ENCODE assay signal across 16 mouse cellular contexts in genomic region chr19:37520740-37521433, GRCm38 (mm10). TPM values are rescaled to one million over a fixed set of nuclear protein-coding genes. Genes with fewer than 3 reads are reported as not detected.
DNase-seq lines count a peak whose midpoint lies in the region; ATAC-seq lines count a peak whose summit lies in the region.
"Had no signal": no experiment of that assay in that cellular context is flagged by ENCODE, and none has a peak within 500 bp of the region (broad histone marks: within the 10 kb centered on the region; RNA-seq: fewer than 3 reads in every experiment).

No protein-coding gene starts in this region.

- no peaks in the 10 kb centered on the region for H3K36me3 ChIP-seq in hindbrain, embryonic 11.5 days (ENCODE audit: control insufficient read depth, insufficient read depth, low read length)
- no peaks in the 10 kb centered on the region for H3K36me3 ChIP-seq in hindbrain, embryonic 13.5 days
- no peaks in the 10 kb centered on the region for H3K36me3 ChIP-seq in lung, embryonic 16.5 days (ENCODE audit: control insufficient read depth, insufficient read depth, low read length)
- H3K36me3 ChIP-seq: hindbrain, embryonic 10.5 days; midbrain, embryonic 12.5 days had no signal

- no peaks in the 10 kb centered on the region for H3K4me1 ChIP-seq in hindbrain, embryonic 11.5 days (replicated peaks; ENCODE audit: control insufficient read depth, insufficient read depth, low read length)
- peaks cover 2% of the 10 kb centered on the region; the same call in 1 of the 2 replicates for H3K4me1 ChIP-seq in hindbrain, embryonic 13.5 days (replicated peaks)
- H3K4me1 ChIP-seq in lung, embryonic 16.5 days (replicated peaks; ENCODE audit: control insufficient read depth, insufficient read depth, low read length): peaks cover 7% of the 10 kb centered on the region
- H3K4me1 ChIP-seq: midbrain, embryonic 12.5 days had no signal

- no peak overlapping the region for H3K4me2 ChIP-seq in hindbrain, embryonic 11.5 days (replicated peaks; ENCODE audit: low read depth, low read length)
- no peak overlapping the region for H3K4me2 ChIP-seq in hindbrain, embryonic 13.5 days
- H3K4me2 ChIP-seq in lung, embryonic 16.5 days (ENCODE audit: low read depth, low read length): no peak overlapping the region
- H3K4me2 ChIP-seq: midbrain, embryonic 12.5 days had no signal

- H3K27ac ChIP-seq in hindbrain, embryonic 11.5 days (ENCODE audit: low read depth, low read length): no peak overlapping the region
- H3K27ac ChIP-seq in hindbrain, embryonic 13.5 days: no peak overlapping the region
- peak overlapping the region; percentile 27; the same call in 1 of the 2 replicates for H3K27ac ChIP-seq in lung, embryonic 16.5 days (ENCODE audit: low read length)
- H3K27ac ChIP-seq: hindbrain, embryonic 10.5 days; liver, embryonic 14.5 days; midbrain, embryonic 12.5 days had no signal

- peak; percentile 20 for DNase-seq in hindbrain, embryonic 11.5 days (ENCODE audit: low spot score)
- DNase-seq in lung, postnatal 36 days: no peak
- no peak for DNase-seq in spleen, postnatal 14 days (ENCODE audit: low spot score in 2 of 2)
- DNase-seq: adrenal gland, postnatal 36 days; cerebellum, adult 9-11 months; heart, adult 18-20 months; right cerebral cortex, adult 18-20 months had no signal

- H3K4me3 ChIP-seq in hindbrain, embryonic 11.5 days (ENCODE audit: low read depth, low read length): no peak overlapping the region
- no peak overlapping the region for H3K4me3 ChIP-seq in hindbrain, embryonic 13.5 days
- no peak overlapping the region for H3K4me3 ChIP-seq in lung, embryonic 16.5 days (ENCODE audit: low read length)
- H3K4me3 ChIP-seq: hindbrain, embryonic 10.5 days; midbrain, embryonic 12.5 days; myocyte had no signal

- H3K9me3 ChIP-seq in hindbrain, embryonic 11.5 days (ENCODE audit: control insufficient read depth, low read length): no peaks in the 10 kb centered on the region
- no peaks in the 10 kb centered on the region for H3K9me3 ChIP-seq in hindbrain, embryonic 13.5 days
- H3K9me3 ChIP-seq in lung, embryonic 16.5 days (ENCODE audit: control insufficient read depth, low read length): no peaks in the 10 kb centered on the region
- H3K9me3 ChIP-seq: hindbrain, embryonic 10.5 days; midbrain, embryonic 12.5 days had no signal

- ATAC-seq in hindbrain, embryonic 11.5 days (ENCODE audit: low FRiP score): no peak
- ATAC-seq in hindbrain, embryonic 13.5 days (ENCODE audit: low FRiP score): no peak
- ATAC-seq in lung, embryonic 16.5 days (ENCODE audit: low read depth): peak; percentile 75
- ATAC-seq in erythroid progenitor cell, adult 5-6 weeks (replicated peaks; ENCODE audit: low FRiP score, poor library complexity, severe bottlenecking): peak; percentile 45; the same call in 1 of the 2 replicates
- ATAC-seq in megakaryocyte-erythroid progenitor cell, adult 5-6 weeks (replicated peaks; ENCODE audit: low FRiP score, low TSS enrichment, poor library complexity, severe bottlenecking): peak; percentile 9; the same call in 1 of the 2 replicates
- ATAC-seq: forebrain, embryonic 14.5 days had no signal

- H3K9ac ChIP-seq in hindbrain, embryonic 11.5 days (ENCODE audit: low read depth, low read length): no peak overlapping the region
- H3K9ac ChIP-seq in hindbrain, embryonic 13.5 days: no peak overlapping the region
- no peak overlapping the region for H3K9ac ChIP-seq in lung, embryonic 16.5 days (ENCODE audit: low read length)
- H3K9ac ChIP-seq: liver, embryonic 14.5 days; midbrain, embryonic 12.5 days had no signal

- WGBS in hindbrain, embryonic 11.5 days: 60% methylated on average over 18 of the region's 18 CpGs
- 61% methylated on average over 18 of the region's 18 CpGs for WGBS in hindbrain, embryonic 13.5 days
- 38% methylated on average over 18 of the region's 18 CpGs for WGBS in lung, embryonic 16.5 days

- no peaks in the 10 kb centered on the region for H3K27me3 ChIP-seq in hindbrain, embryonic 11.5 days (ENCODE audit: control insufficient read depth, insufficient read depth, low read length)
- H3K27me3 ChIP-seq in hindbrain, embryonic 13.5 days: peaks cover 2% of the 10 kb centered on the region; the same call in 1 of the 2 replicates
- no peaks in the 10 kb centered on the region for H3K27me3 ChIP-seq in lung, embryonic 16.5 days (ENCODE audit: control insufficient read depth, insufficient read depth, low read depth, low read length)
- H3K27me3 ChIP-seq: midbrain, embryonic 12.5 days had no signal

RNA-seq across cellular contexts. Expression of gene Exoc6, which starts 29.3 kb away (rescaled TPM):
- polyA plus RNA-seq in hindbrain, embryonic 11.5 days (2014; fragmentation: Nextera tagmentation; extraction: Ambion mirVana): 10.1 and 11.0 TPM in 2 replicates
- polyA plus RNA-seq in hindbrain, embryonic 13.5 days (2015; fragmentation: Nextera tagmentation; extraction: Ambion mirVana): 15.1 and 15.2 TPM in 2 replicates
- 13.2 and 13.7 TPM in 2 replicates for polyA plus RNA-seq in lung, embryonic 16.5 days (2015; fragmentation: Nextera tagmentation; extraction: Ambion mirVana)
- 26.3 and 32.7 TPM in 2 replicates for total RNA-seq in erythroid progenitor cell, adult 5-6 weeks (2015; ENCODE audit: low replicate concordance)
- total RNA-seq in erythroid progenitor cell, adult 5-6 weeks (2017; ENCODE audit: low replicate concordance): 39.3 and 39.6 TPM in 2 replicates
- total RNA-seq in megakaryocyte-erythroid progenitor cell, adult 5-6 weeks (2014; fragmentation: Nextera tagmentation): 46.9 and 49.2 TPM in 2 replicates
- 104 and 109 TPM in 2 replicates for total RNA-seq in megakaryocyte-erythroid progenitor cell, adult 5-6 weeks (2017)

Comparison
In these comparisons a context has a peak if more than half of its experiments do, and no peak if none do; other contexts are left out.
1. ATAC-seq: peak in lung, embryonic 16.5 days (single experiment), erythroid progenitor cell, adult 5-6 weeks (single experiment) and megakaryocyte-erythroid progenitor cell, adult 5-6 weeks (single experiment); none in hindbrain, embryonic 11.5 days (single experiment) and hindbrain, embryonic 13.5 days (single experiment).